Mouse (Mus musculus): Measurements from ENCODE around the gene Esp15. TPM values are rescaled to one million over a fixed set of nuclear protein-coding genes. Genes with fewer than 3 reads are reported as not detected.
"Not testable (repeated sequence)": the region's sequence is repeated elsewhere in the genome, so short reads cannot be mapped to it uniquely, and the experiment has no call there.

Gene Esp15
- not detected for total RNA-seq (2021)

- DNase-seq: not testable (repeated sequence)
These were observed at the start of gene Esp15 for GRCm38 (mm10) chr17:39640654-39641053. Gene Esp15 (plus strand): TSS chr17:39640954.

GRCm38 (mm10) chr17:39591550-39591949 lies 49.2 kb upstream of the Esp15 start:
- no peak for DNase-seq

Other genes with a start within 250 kb of the Esp15 start
- gene Esp18, start 234.6 kb upstream of the Esp15 start, total RNA-seq (2021): not detected
- not detected for gene Esp16, start 104.8 kb upstream of the Esp15 start, total RNA-seq (2021)

All from layer of hippocampus, postnatal 36 days (tissue).